Mouse (Mus musculus): ENCODE results near the gene Gata2. TPM values are rescaled to one million over a fixed set of nuclear protein-coding genes. Genes with fewer than 3 reads are reported as not detected.

The Gata2 gene
- total RNA-seq, 2 experiments from 2014 or later = 3.8 to 4.4 TPM

- ATAC-seq (replicated peaks; ENCODE audit: low FRiP score, poor library complexity, severe bottlenecking) = no peak
These were observed 624 bp downstream of the Gata2 start for GRCm38 (mm10) chr6:88194053-88194977.

- no peak for ATAC-seq (replicated peaks; ENCODE audit: low FRiP score, poor library complexity, severe bottlenecking)
These were observed 1.3 kb downstream of the Gata2 start for GRCm38 (mm10) chr6:88194978-88195325.

DNA sequence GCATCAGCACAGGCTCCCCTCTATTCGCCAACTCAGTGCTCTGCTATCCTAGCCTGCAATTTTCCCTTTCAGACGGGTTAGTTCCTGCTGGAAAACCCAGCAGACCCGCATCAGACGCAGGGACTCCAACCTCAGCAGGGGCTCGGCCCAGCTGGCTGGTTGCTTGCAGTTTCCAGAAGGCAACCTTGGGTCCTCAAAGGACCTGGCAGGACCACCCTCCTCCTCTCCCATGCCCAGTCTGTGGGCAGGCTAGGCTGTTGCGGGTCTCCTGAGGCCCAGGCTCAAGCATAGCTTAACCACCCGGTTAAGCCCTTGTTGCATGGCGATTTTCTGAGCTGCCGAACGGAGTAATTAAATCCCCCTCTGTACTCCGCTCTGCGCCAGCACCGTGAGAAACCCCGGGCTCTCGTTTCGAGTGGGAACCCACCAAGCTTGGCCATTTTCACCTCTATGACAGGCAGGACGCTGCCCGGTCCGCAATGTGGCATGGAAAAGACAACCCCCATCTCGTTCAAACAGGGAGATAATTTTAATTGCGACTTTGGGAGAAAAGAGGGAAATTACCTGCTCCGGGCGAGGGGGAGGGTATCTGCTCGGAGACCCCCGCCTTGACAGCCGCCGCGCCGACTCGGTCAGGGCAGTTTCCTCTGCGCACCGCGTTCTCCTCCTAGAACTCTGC, 2.5 kb downstream of the Gata2 start:
- no peak for ATAC-seq (replicated peaks; ENCODE audit: low FRiP score, poor library complexity, severe bottlenecking)

DNA sequence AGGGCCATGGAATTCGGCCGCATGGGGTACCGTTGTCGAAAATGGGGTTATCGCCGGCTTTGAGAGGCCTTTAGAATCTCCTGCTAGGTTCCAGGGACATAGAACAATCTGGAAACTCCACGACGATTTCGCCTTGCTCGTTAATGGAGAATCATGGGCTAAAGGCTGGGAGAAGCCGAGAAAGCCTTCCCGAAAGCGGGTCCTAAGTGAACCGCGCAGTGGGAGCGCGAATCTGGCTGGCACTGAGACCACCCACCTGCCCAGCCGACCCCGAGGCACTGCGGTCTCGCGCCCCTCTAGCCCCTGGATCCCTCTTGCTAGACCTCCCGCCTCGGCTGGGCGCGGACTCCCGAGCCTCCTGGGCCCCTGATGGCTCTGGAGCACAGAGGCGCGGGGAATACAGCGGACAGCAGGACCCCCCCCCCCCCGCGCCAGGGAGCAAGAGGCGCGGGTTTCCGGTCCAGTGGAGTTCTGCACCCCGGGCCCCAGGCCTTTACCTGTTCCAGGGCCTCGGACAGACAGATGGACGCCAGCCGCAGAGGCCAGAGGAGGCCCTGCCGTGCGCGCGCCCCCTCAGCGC, 3.1 kb downstream of the Gata2 start:
- ATAC-seq (replicated peaks; ENCODE audit: low FRiP score, poor library complexity, severe bottlenecking) = no peak

DNA sequence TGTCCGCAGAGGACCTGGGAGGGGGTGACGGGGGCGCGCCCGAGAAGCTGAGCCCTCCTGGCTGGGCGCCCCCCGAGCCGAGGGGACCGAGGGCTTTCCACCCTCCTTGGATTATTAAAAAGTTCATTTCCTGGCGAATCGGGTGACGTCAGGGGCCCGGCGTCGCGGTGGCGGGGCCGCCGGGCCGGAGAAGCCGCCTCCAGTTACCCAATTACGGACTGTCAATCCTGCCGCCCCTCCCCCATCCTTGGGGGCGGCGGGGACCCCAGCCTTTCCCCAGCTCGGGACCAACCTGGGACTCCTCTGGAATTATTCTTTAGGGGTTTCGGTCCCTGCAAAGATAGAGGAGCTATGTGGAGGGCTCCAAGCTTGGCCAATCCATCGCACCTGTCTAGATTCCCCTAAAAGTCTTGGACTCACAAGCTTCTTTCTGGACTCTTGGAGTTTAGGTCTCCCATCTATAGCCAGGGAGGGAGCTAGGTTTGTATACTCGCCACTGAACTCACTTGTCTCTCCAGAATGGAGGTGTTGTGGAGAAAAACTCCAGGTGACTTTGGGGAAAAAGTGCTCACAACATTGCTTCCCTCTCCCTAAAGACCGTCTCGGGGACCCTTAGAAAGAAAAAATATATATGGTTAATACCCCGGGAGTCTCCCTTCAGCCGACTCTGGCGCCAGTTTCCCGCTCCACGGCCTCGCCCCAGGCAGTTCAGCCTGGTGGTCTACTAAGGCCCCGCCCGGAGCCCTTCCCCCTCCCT, 3.8 kb downstream of the Gata2 start:
- no peak for ATAC-seq (replicated peaks; ENCODE audit: low FRiP score, poor library complexity, severe bottlenecking)

- ATAC-seq (replicated peaks; ENCODE audit: low FRiP score, poor library complexity, severe bottlenecking) = no peak
These were observed 4.6 kb downstream of the Gata2 start for GRCm38 (mm10) chr6:88198070-88198940.

DNA sequence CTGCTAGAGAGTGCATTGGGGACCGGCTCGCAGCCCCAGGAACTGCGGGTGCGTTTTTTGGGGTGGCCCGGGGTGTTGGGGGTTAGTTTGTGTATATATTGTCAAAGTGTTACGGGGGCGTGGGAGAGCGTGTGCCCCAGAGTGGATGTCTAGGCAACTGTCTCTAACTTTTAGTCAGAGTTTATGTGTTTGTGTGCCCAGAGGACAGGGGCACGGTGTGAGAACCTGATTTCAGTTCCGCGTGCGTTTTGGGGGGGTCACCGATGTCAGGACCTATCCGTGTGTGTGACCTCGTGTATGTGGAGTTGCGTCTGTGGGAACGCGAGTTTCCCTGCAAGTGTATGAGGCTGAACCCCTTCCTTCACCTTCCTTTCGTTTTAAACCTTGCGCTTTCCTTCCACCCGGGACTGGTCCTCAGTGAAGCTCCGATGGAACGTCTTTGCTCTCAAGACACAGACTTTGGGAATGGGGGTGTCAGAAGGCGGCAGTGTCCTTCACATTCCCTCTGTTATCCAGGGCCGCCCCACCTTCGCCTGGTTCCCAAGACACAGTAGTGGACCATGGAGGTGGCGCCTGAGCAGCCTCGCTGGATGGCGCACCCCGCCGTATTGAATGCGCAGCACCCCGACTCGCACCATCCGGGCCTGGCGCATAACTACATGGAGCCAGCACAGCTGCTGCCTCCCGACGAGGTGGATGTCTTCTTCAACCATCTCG, 5.5 kb downstream of the Gata2 start:
- ATAC-seq (replicated peaks; ENCODE audit: low FRiP score, poor library complexity, severe bottlenecking) = no peak

DNA sequence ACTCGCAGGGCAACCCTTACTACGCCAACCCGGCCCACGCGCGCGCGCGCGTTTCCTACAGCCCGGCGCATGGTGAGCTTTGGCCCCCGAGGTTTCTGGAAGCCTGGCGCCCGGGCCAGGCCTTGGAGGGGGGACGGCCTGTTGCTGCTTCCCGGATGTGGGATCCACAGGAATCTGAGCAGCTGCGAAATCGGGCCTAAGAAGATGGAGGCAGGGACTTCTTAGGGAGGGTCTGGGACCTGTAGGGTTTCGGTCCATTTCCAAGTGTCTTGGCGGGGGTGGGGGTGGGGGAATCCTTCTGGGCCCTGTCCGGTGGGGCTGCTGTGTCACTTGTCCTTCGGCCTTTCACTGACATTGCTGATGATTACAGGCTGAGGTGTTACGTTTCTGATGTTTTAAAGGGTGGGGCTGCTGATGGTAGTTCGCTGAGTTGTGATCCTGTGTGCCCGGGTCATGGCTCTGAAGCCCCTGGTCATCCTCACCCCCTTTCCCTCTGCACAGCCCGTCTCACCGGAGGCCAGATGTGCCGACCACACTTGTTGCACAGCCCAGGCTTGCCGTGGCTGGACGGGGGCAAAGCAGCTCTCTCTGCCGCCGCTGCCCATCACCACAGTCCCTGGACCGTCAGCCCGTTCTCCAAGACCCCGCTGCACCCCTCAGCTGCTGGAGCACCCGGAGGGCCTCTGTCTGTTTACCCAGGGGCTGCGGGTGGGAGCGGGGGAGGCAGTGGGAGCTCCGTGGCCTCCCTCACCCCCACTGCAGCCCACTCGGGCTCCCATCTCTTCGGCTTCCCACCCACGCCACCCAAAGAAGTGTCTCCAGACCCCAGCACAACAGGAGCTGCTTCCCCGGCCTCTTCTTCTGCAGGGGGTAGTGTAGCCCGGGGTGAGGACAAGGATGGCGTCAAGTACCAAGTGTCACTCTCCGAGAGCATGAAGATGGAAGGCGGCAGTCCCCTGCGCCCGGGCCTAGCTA, 6.3 kb downstream of the Gata2 start:
- no peak for ATAC-seq (replicated peaks; ENCODE audit: low FRiP score, poor library complexity, severe bottlenecking)

DNA sequence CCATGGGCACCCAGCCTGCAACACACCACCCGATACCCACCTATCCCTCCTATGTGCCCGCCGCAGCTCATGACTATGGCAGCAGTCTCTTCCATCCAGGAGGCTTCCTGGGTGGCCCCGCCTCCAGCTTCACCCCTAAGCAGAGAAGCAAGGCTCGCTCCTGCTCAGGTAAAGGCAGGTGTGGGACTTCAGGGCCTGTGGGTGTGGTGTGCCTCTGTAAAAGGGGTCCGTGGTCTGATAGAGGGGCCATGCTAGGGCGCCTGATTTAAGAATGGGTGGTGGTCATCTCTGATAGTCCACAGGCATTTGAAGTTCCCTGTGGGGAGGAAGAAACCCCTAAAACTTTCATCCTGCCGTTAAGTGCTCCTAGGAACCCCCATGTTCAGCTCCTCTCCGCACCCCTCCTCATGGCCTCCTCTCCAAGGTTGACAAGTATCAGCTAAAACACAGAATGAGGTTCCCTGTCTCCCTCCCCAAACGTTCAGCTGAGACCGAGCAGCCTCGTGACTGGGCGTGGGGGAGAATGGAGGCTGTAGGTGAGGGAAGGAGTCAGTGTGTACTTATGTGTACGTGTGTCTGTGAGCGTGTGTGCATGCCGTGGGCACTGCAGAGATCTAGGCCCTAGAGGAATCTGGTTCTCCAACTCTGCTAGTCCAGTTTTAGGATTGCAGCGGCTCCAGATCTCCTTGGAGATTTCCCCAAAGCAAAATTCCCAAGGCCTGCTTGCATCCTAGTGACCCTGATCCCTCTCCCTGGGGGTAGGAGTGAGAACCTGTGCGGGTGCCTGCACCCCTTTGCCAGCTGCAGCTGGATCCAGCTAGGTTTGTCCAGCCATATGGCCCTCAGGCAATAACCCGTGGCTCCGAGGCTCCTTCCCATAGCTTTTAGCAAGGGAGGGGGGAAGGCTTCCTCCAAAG, 7.3 kb downstream of the Gata2 start:
- no peak for ATAC-seq (replicated peaks; ENCODE audit: low FRiP score, poor library complexity, severe bottlenecking)

DNA sequence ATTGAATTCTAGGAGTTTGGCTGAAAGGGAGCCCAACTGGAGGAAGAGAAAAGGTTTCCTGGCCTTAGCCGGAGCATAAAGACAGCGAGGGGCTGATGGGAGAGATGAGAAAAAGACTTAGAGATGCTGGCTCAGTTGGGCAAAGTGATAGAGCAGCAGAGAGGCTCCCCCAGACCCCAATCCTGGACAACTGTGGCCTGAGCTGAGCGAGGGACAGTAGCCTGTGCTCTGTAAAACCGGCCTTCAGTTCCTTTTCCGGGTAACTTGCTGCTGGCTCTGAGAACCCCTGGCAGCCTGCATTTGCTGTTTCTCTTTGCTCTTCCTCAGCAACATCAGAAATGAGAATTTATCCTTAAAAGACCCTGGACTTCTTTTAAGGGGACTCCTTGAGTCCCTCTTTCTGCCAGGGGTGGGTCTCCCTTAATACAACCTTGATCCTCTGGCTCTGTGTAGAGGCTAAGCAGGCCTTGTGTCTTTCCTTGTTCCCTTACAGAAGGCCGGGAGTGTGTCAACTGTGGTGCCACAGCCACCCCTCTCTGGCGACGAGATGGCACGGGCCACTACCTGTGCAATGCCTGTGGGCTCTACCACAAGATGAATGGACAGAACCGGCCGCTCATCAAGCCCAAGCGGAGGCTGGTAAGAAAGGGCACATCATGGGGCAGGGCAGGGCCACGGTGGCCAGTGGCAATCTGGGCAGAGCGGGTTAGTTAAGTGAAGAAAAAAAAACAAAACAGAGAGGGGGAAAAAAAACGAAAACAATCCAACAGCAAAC, 8.4 kb downstream of the Gata2 start:
- ATAC-seq (replicated peaks; ENCODE audit: low FRiP score, poor library complexity, severe bottlenecking) = no peak

DNA sequence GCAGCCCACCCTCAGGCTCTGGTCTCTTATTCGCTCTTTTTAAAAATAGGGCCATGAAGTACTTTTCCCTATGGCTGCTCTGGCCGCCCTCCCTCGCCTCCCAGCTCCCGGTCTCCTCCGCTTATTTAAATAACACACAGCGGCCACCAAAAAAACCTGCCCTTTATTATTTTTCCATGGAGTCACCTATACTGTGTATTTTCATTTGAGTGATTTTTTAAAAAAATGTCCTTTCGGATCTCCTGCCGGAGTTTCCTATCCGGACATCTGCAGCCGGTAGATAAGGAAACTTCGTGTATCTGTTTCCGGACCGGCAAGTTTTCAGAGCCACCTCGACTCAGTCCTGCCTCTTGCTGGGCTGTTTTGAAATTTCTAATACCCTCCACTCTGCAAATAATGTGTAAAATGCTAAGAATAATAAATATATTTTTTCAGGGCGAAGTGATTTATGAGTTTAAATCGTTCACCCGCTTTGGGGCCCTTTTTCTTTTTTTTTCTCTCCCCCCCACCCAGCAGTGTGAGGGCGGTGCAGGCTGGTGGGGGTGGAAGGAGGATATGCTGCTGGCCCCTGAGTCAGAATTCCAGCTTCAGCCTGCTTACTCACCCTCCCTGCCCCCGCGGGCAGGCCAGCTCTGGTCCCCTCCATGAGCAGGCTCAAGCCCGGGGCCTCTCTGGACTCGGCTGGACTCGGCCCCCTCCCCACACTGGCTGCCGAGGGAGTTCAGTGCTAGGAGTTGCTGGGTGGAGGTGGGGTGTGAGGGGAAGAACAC, 9.4 kb downstream of the Gata2 start:
- ATAC-seq (replicated peaks; ENCODE audit: low FRiP score, poor library complexity, severe bottlenecking) = no peak

GRCm38 (mm10) chr6:88203791-88204405, 10.2 kb downstream of the Gata2 start:
- ATAC-seq (replicated peaks; ENCODE audit: low FRiP score, poor library complexity, severe bottlenecking) = no peak

- no peak for ATAC-seq (replicated peaks; ENCODE audit: low FRiP score, poor library complexity, severe bottlenecking)
These were observed 11.1 kb downstream of the Gata2 start for GRCm38 (mm10) chr6:88204531-88205385.

DNA sequence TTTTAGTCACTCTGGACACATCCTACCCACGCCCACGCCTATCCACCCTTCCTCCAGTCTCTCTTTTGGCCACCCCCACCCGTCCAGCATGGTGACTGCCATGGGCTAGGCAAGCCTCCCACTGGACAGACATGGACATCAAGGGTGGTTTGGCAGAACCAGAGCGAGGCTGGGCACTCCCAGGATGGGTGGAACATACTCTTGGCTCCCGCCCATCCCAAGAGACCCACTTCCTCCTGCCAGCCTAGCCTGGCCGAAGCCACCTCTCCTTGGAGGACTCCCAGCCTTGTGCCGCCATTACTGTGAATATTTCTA, 11.7 kb downstream of the Gata2 start:
- ATAC-seq (replicated peaks; ENCODE audit: low FRiP score, poor library complexity, severe bottlenecking) = no peak
